Mouse (Mus musculus) stomach, postnatal 0 days (tissue): ENCODE measurements at regions not wholly inside any gene's neighbourhood (a gene's known extent, or its start where the extent isn't known, plus 50 kb on each side); places are given as distances from the start of the nearest gene placed in this dataset.

Experiments
- CTCF ChIP-seq: IDR thresholded peaks from 2 replicates; pipeline ENCODE4 v1.5.1; 2016; ENCODE audit warnings: antibody characterized with exemption, low read depth, mild to moderate bottlenecking, moderate library complexity
- EP300 ChIP-seq: optimal IDR thresholded peaks from 2 replicates; pipeline ENCODE3; 2016; ENCODE audit warnings: antibody characterized with exemption

- TF ChIP-seq CTCF (no peak), EP300 (no peak)
These were observed 90.3 kb upstream of the Npas2 start for GRCm38 (mm10) chr1:39102989-39103910.
